Mouse (Mus musculus) liver, embryonic 15.5 days (tissue): ENCODE measurements around the gene Klrb1b. TPM values are rescaled to one million over a fixed set of nuclear protein-coding genes. Genes with fewer than 3 reads are reported as not detected.
"Not testable (repeated sequence)": the region's sequence is repeated elsewhere in the genome, so short reads cannot be mapped to it uniquely, and the experiment has no call there.

Experiments
- ATAC-seq: fragments of 200-750 bp; cut with Nextera tagmentation; 2 replicates; pipeline ENCODE4 v1.8.0; 2017; ENCODE audit warnings: moderate number of reproducible peaks, mild to moderate bottlenecking, moderate library complexity; ENCODE audit not compliant: insufficient read depth
- H3K27ac ChIP-seq: fragments of 300-500 bp; sonication (generic); replicated peaks from 2 replicates; pipeline ENCODE4 v1.5.1; 2015; ENCODE audit warnings: mild to moderate bottlenecking, inconsistent platforms
- H3K27me3 ChIP-seq: fragments of 300-500 bp; sonication (generic); 2 replicates; pipeline ENCODE4 v1.6.1; 2015; ENCODE audit warnings: mild to moderate bottlenecking, inconsistent platforms
- H3K36me3 ChIP-seq: fragments of 300-500 bp; sonication (generic); replicated peaks from 2 replicates; pipeline ENCODE4 v1.6.1; 2015; ENCODE audit warnings: moderate library complexity, mild to moderate bottlenecking, inconsistent platforms
- H3K4me1 ChIP-seq: fragments of 300-500 bp; sonication (generic); replicated peaks from 2 replicates; pipeline ENCODE4 v1.6.1; 2015; ENCODE audit warnings: inconsistent platforms
- H3K4me2 ChIP-seq: fragments of 300-500 bp; sonication (generic); 2 replicates; pipeline ENCODE4 v1.6.1; 2015; ENCODE audit warnings: moderate library complexity, mild to moderate bottlenecking, inconsistent platforms
- H3K4me3 ChIP-seq: fragments of 300-500 bp; sonication (generic); replicated peaks from 2 replicates; pipeline ENCODE4 v1.5.1; 2015; ENCODE audit warnings: mild to moderate bottlenecking, inconsistent platforms
- H3K9ac ChIP-seq: fragments of 300-500 bp; sonication (generic); 2 replicates; pipeline ENCODE4 v1.6.1; 2015; ENCODE audit warnings: moderate library complexity, mild to moderate bottlenecking, inconsistent platforms
- H3K9me3 ChIP-seq: fragments of 300-500 bp; sonication (generic); replicated peaks from 2 replicates; pipeline ENCODE4 v1.6.1; 2016; ENCODE audit warnings: inconsistent platforms
- WGBS: fragments of 180-500 bp; shearing (Covaris S2); methylation state at CpG from one replicate; pipeline ENCODE4 v1.1.7; 2015; ENCODE audit warnings: mixed read lengths; ENCODE audit not compliant: insufficient replicate concordance; 5-methylcytosine and 5-hydroxymethylcytosine counted together
- polyA plus RNA-seq: library from polyadenylated mRNA; unstranded; fragments of >200 nt; fragmentation: Nextera tagmentation; extraction: Ambion mirVana; gene quantifications from 2 replicates; pipeline ENCODE4 v1.2.1, GENCODE M21; 2015

The Klrb1b gene
- polyA plus RNA-seq, 1 experiment from 2014 or later, result 0.23 TPM

DNA sequence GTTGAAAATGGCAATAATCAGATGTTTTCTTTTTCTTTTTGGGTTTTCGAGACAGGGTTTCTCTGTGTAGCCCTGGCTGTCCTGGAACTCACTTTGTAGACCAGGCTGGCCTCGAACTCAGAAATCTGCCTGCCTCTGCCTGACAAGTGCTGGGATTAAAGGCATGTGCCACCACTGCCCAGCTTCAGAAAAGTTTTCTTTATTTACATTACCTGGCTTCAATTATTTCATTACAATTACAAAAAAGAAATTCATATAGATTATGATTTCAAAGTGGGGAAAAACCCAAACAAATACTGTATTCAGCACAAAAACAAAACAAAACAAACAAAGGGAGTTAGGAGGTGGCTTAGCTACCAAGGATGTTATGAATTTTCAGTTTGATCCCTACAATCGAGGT is 14.5 kb upstream of the Klrb1b start:
- not testable (repeated sequence) for H3K9ac ChIP-seq, H3K27ac ChIP-seq, H3K9me3 ChIP-seq, H3K36me3 ChIP-seq, H3K27me3 ChIP-seq, ATAC-seq, H3K4me3 ChIP-seq, H3K4me2 ChIP-seq
- WGBS, result 52% methylated on average over 3 of the region's 3 CpGs
- peaks cover 67% of the 10 kb centered on the region for H3K4me1 ChIP-seq

DNA sequence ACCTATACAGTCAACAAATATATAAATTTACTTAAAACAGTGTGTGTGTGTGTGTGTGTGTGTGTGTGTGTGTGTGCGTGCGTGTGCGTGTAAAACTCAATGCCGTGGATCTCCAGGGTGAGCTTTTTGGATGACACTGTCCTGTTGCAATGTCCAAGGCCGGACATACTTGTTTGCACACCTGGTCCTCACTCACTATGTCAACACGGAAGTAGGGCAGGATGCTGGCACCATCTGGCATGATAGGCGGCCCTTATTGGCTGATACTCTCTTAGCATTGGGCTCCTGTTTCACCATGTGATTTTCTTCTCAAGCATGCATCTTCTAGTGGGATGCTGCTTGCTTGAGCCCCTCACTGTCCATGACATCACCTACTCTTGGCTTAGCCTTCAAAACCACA is 13.8 kb upstream of the Klrb1b start:
- Histone ChIP-seq H3K4me3 (peak overlapping the region; percentile 69), H3K27me3 (no peaks in the 10 kb centered on the region), H3K36me3 (no peaks in the 10 kb centered on the region), H3K4me1 (peaks cover 67% of the 10 kb centered on the region), H3K27ac (peak overlapping the region; percentile 78; the same call in 1 of the 2 replicates), H3K9me3 (no peaks in the 10 kb centered on the region), H3K4me2 (peak overlapping the region; percentile 84), H3K9ac (no peak overlapping the region)
- 49% methylated on average over 7 of the region's 7 CpGs for WGBS
- no peak for ATAC-seq

DNA sequence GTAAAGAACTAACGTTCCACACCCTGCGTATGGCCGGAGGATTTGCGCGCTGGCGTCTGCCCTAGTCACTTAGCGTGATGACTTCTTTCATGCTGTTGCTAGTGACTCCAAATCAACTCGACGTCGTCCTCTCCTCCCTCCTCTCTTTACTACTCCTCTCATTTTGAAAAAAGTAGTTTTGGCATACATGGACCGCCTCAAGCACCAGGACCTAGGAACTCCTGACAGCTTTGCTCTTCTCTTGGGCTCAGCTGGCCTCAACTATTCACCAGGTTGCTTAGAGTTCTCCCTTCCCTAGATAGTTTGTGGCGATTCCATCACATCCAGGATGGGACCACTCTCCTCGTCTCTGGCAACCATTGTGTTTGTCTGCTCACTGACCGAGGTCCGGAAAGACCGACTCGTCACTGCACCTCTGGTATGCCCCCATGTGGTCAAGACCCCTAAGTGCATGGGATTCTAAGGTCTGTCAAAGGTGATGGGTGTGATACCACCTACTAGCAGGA is 13.2 kb upstream of the Klrb1b start:
- no peaks in the 10 kb centered on the region for H3K36me3 ChIP-seq
- H3K4me3 ChIP-seq, result peak overlapping the region; percentile 69
- H3K27me3 ChIP-seq, result no peaks in the 10 kb centered on the region
- H3K4me1 ChIP-seq, result peaks cover 67% of the 10 kb centered on the region
- H3K9ac ChIP-seq, result peak overlapping the region; percentile 51
- H3K9me3 ChIP-seq, result no peaks in the 10 kb centered on the region
- H3K27ac ChIP-seq, result peak overlapping the region; percentile 78
- WGBS, result 0% methylated on average over 17 of the region's 17 CpGs
- peak; percentile 48 for ATAC-seq
- H3K4me2 ChIP-seq, result peak overlapping the region; percentile 84

DNA sequence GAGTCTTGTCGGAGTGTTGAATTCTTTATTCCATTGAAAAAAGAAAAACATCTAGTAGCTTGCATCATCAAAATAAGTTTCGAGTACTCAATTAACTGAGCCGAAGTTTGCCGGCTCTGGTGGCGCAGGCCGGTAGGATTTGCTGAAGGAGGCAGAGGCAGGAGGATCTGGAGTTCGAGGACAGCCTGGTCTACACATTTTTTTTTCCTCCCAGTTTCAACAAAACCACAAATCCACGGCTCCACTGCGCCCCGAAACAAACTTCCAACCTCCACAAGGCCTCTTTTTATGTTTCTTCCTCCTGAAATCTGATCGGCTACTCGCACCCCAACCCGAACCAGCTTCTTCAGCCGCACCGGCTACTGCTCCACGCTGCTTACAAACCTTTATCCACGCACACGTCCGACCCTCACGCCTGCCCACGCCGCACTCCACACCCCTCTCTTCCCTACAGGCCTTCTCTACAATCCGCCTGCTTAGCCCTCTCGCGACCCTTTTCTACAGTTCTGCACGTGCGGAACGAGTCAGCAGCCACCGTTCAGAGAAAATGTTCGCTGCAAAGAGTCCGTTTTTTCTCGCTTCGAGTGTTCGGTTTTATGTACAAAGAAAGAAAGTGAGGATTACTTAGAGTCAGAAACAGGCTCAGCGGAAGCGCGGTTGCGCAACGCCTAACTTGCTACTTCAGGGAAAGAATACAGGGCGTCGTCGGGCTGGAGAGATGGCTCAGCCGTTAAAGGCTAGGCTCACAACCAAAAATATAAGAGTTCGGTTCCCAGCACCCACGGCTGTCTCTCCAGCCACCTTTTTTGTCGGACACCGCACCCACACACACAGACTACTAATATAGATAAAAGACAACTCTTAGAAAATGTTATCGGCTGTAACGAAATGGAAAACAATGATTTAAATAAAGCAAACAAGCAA is 12.5 kb upstream of the Klrb1b start:
- Histone ChIP-seq H3K4me1 (peaks cover 60% of the 10 kb centered on the region), H3K9ac (peak overlapping the region; percentile 65), H3K27me3 (no peaks in the 10 kb centered on the region), H3K9me3 (no peaks in the 10 kb centered on the region), H3K4me3 (peak overlapping the region; percentile 69), H3K4me2 (peak overlapping the region; percentile 84), H3K36me3 (no peaks in the 10 kb centered on the region), H3K27ac (peak overlapping the region; percentile 84)
- 0% methylated on average over 49 of the region's 49 CpGs for WGBS
- peak; percentile 71 for ATAC-seq

DNA sequence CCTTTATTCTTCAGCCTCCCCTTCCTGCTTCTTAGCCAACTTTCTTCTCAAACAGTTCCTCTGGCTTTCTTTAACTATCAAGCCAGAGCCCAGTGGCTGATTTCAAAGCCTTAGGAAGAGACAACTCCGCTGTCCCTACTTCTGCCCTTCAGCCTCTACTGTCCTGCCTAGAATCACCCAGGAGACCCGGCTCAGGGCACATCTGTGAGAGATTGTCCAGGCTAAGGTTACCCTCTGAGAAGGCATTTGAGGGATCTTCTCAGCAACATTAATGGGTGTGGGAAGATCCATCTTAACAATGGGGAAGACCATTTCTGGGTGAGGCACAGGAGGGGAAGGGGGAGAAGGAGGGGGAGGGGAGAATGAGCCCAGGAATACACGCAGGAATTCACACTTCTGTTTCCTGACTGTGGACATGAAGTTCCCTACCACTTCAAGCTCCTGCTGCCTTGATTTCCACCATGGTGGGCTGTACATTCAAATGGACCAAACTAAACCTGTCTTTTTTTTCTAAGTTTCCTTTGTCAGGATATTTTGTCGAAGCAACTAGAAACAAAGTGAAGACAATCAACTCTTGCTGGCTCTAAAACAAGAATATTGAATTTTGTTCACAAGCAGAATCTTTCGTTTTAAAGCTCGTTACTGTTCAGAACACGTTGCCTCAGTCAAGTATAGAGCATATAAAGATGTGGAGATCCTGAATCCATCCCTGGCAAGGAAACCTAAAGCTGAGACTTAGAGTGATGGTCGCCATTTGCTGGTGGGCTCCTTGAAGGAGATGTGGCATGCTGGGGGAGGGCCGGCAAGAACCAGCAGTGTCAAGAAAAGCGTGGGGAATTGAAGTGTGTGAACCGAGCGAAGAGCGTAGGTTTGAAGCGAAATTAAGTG is 11.6 kb upstream of the Klrb1b start:
- Histone ChIP-seq H3K36me3 (no peaks in the 10 kb centered on the region), H3K4me3 (peak overlapping the region; percentile 69), H3K9me3 (no peaks in the 10 kb centered on the region), H3K4me2 (peak overlapping the region; percentile 84), H3K4me1 (peaks cover 53% of the 10 kb centered on the region), H3K27me3 (no peaks in the 10 kb centered on the region), H3K27ac (no peak overlapping the region), H3K9ac (peak overlapping the region; percentile 65)
- WGBS, result 3% methylated on average over 14 of the region's 14 CpGs
- no peak for ATAC-seq

DNA sequence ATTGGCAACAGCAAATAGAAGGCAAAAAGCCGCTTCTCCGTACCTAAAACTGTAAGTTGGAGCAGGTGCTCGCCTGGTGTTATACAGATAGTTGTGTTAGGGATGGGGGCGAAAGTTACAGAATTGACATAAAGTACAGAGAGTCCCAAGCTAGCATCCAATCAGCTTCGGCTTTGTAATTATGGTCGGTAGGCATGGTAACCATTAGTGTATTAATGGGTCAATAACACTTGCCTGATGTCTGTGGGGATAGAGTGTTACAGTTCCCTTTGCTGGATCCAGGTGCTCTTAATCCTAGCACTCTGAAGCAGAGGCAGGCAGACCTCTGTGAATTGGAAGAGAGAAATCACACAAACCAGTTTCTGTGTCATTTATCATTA is 10.8 kb upstream of the Klrb1b start:
- no peak for ATAC-seq
- H3K36me3 ChIP-seq, result no peaks in the 10 kb centered on the region
- no peak overlapping the region for H3K9ac ChIP-seq
- no peaks in the 10 kb centered on the region for H3K9me3 ChIP-seq
- peaks cover 46% of the 10 kb centered on the region for H3K4me1 ChIP-seq
- H3K4me2 ChIP-seq, result peak overlapping the region; percentile 84
- H3K27me3 ChIP-seq, result no peaks in the 10 kb centered on the region
- WGBS, result 59% methylated on average over 6 of the region's 6 CpGs
- no peak overlapping the region for H3K27ac ChIP-seq
- peak overlapping the region; percentile 69; the same call in 1 of the 2 replicates for H3K4me3 ChIP-seq

DNA sequence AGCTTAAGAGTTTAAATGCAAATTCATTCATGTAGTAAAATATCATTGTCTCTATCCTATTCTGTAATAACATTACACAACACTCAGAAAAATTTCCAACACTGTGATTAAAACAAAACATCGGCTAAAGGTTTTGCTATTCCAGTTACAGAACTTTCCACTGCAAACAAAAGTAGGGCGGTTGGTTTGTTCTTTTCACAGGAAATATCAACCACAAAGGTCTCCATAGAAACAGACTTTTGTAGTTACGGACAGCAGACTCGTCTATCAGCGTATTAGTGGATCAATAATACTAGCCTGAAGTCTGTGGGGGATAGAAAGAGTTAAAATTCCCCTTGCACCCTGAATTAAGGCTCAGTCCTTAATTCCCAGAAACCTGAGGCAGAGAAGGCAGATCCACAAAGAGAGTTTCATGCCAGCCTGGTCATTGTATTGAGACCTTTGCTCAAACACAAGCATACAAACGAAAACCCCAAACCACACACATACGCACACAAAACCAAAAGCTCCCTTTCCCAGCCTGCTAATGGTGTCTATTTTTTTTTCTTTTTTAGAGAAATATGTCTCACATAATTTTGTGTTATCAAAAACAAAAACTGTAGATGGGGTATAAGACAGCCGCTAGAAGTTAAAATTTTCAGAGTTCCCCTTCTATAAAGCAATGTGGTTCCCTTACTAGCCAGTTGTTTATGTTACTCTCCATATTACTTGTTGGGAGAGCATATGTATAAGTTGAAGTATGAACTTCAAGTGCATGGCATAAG is 10.2 kb upstream of the Klrb1b start:
- no peaks in the 10 kb centered on the region for H3K27me3 ChIP-seq
- H3K9ac ChIP-seq, result no peak overlapping the region
- H3K4me2 ChIP-seq, result peak overlapping the region; percentile 15; the same call in 1 of the 2 replicates
- no peak overlapping the region for H3K27ac ChIP-seq
- peaks cover 41% of the 10 kb centered on the region for H3K4me1 ChIP-seq
- no peaks in the 10 kb centered on the region for H3K36me3 ChIP-seq
- 23% methylated on average over 8 of the region's 8 CpGs for WGBS
- no peak overlapping the region for H3K4me3 ChIP-seq
- ATAC-seq, result no peak
- H3K9me3 ChIP-seq, result no peaks in the 10 kb centered on the region

DNA sequence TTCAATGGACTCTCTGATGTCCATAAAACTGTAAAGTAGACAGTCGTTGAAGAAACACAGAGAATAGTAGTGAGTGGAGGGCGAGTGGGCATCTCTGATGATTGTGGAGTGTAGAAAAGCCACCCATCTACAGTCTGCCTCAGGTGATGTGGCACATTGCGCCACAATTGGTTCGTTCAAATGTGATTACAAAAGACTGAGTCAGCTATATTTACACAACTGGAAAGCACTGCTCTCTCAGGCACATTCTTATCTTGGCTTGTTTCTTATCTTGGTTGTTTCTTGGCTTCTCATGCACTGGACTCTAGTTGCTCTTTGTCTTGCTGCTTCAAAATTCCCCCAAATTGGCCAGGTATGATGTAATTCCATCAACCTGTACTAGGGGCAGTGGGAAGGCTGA is 9.4 kb upstream of the Klrb1b start:
- 31% methylated on average over 4 of the region's 4 CpGs for WGBS
- Histone ChIP-seq H3K9me3 (no peaks in the 10 kb centered on the region), H3K36me3 (no peaks in the 10 kb centered on the region), H3K4me3 (no peak overlapping the region), H3K9ac (no peak overlapping the region), H3K27me3 (no peaks in the 10 kb centered on the region), H3K27ac (no peak overlapping the region), H3K4me1 (peaks cover 41% of the 10 kb centered on the region), H3K4me2 (no peak overlapping the region)
- ATAC-seq, result no peak

DNA sequence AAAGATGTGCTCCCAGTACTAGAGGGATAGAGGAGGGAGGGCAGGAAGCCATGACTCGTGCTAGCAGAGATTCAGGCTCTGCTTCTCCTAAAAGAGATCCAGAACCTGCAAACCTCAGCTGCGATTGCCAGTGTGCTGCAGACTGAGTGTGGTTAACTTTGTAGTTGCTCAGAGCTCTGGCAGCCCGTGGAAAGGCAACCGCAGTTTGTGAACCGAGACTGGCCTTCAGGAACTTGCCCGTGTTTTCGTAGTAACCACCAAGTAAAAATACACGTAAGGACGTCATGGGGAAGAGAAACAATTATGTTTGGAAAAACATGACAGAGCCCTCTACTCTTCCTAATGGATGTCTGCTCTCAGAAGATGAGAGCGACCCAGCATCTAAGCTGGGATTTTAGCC is 6.9 kb upstream of the Klrb1b start:
- no peaks in the 10 kb centered on the region for H3K27me3 ChIP-seq
- H3K4me1 ChIP-seq, result peaks cover 27% of the 10 kb centered on the region
- H3K9me3 ChIP-seq, result no peaks in the 10 kb centered on the region
- H3K4me3 ChIP-seq, result no peak overlapping the region
- no peak overlapping the region for H3K4me2 ChIP-seq
- WGBS, result 67% methylated on average over 10 of the region's 10 CpGs
- no peak overlapping the region for H3K9ac ChIP-seq
- H3K36me3 ChIP-seq, result no peaks in the 10 kb centered on the region
- H3K27ac ChIP-seq, result no peak overlapping the region
- ATAC-seq, result no peak

DNA sequence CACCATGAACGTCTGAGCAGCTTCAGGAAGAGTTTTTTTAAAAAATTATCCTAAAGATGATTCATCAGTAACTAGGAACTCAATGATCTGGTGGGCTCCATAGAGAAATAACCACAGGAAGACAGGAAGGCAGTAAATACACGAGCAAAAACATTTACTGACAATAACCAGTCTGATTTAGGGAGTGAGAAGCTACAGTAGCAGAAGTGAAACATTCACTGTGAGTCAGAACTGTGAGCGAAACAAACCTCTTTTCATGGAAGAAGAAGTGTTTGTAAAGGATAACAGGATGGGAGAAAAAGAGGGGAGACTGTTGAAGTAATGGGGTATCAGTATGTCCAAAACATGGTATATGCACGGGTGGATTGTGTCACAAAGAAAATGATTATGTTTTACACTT is 3.7 kb upstream of the Klrb1b start:
- ATAC-seq, result no peak
- no peak overlapping the region for H3K4me3 ChIP-seq
- H3K9ac ChIP-seq, result no peak overlapping the region
- no peaks in the 10 kb centered on the region for H3K27me3 ChIP-seq
- 35% methylated on average over 4 of the region's 4 CpGs for WGBS
- H3K4me2 ChIP-seq, result no peak overlapping the region
- no peaks in the 10 kb centered on the region for H3K36me3 ChIP-seq
- no peak overlapping the region for H3K27ac ChIP-seq
- H3K9me3 ChIP-seq, result no peaks in the 10 kb centered on the region
- H3K4me1 ChIP-seq, result no peaks in the 10 kb centered on the region
